Mouse (Mus musculus) heart, adult 8-10 months (tissue): ENCODE data around the gene Ttc19. TPM values are rescaled to one million over a fixed set of nuclear protein-coding genes. Genes with fewer than 3 reads are reported as not detected.

ENCODE experiments used
- total RNA-seq, 4 experiments: library from RNA; stranded (reverse); gene quantifications; 2 replicates each; pipeline ENCODE4 v1.2.4; 2022

The Ttc19 gene
- total RNA-seq, 4 experiments from 2014 or later = 40.0 to 43.4 (median 42.4) TPM

Other genes starting within 250 kb of the Ttc19 start
- gene Adora2b, start 32.5 kb upstream of the Ttc19 start, total RNA-seq = under 1 TPM; 0.33 to 1.00 (median 0.68) TPM
- gene Zswim7, start 98 bp upstream of the Ttc19 start, total RNA-seq = 10 to 100 TPM; 17.0 to 19.5 (median 18.2) TPM
- gene Pigl, start 177.0 kb downstream of the Ttc19 start, total RNA-seq = 1 to 10 TPM; 3.1 to 3.8 (median 3.3) TPM
- 100 to 1,000 TPM; 125 to 148 (median 138) TPM for gene Ncor1, start 177.1 kb downstream of the Ttc19 start, total RNA-seq